ENCODE assay signal across 16 mouse cellular contexts in genomic region chr16:4168476-4168875, GRCm38 (mm10). TPM values are rescaled to one million over a fixed set of nuclear protein-coding genes. Genes with fewer than 3 reads are reported as not detected.
DNase-seq lines count a peak whose midpoint lies in the region; ATAC-seq and TF ChIP-seq lines count a peak whose summit lies in the region.
"Had no signal": no experiment of that assay in that cellular context is flagged by ENCODE, and none has a peak within 500 bp of the region (broad histone marks: within the 10 kb centered on the region; RNA-seq: fewer than 3 reads in every experiment).

No protein-coding gene starts in this region.

- peak; percentile 10 for DNase-seq in CD4-positive, CD25-positive, alpha-beta regulatory T cell, adult 2 months (ENCODE audit: low read depth, low spot score)
- DNase-seq in lung, postnatal 10 days = peak; percentile 3
- no peak for DNase-seq in lung, postnatal 14 days
- no peak for DNase-seq in neural tube, embryonic 10.5 days (ENCODE audit: extremely low spot score, low spot score)
- no peak for DNase-seq in natural killer cell, adult 2 months (ENCODE audit: low spot score in 2 of 2)
- DNase-seq: adrenal gland, postnatal 36 days; cerebellum, adult 11 months; kidney, postnatal 25 days; right cerebral cortex, postnatal 4 days had no signal

- H3K9ac ChIP-seq in intestine, postnatal 0 days (ENCODE audit: low read depth, low read length) = no peak overlapping the region
- H3K9ac ChIP-seq in intestine, embryonic 15.5 days = no peak overlapping the region
- H3K9ac ChIP-seq: forebrain, embryonic 15.5 days; hindbrain, embryonic 15.5 days; midbrain, embryonic 12.5 days had no signal

- no peak for ATAC-seq in CD4-positive, CD25-positive, alpha-beta regulatory T cell, adult 4 months
- no peak for ATAC-seq in intestine, postnatal 0 days
- ATAC-seq in intestine, embryonic 15.5 days = no peak
- ATAC-seq: forebrain, embryonic 15.5 days had no signal

- H3K27ac ChIP-seq in intestine, postnatal 0 days (ENCODE audit: low read depth, low read length) = no peak overlapping the region
- H3K27ac ChIP-seq in intestine, embryonic 15.5 days = no peak overlapping the region
- H3K27ac ChIP-seq: forebrain, embryonic 15.5 days; hindbrain, embryonic 15.5 days; limb, embryonic 10.5 days; midbrain, embryonic 12.5 days had no signal

- 94% methylated on average over 1 of the region's 1 CpGs for WGBS in intestine, postnatal 0 days
- WGBS in intestine, embryonic 15.5 days = 98% methylated on average over 1 of the region's 1 CpGs

- no peak overlapping the region for H3K4me2 ChIP-seq in intestine, postnatal 0 days (replicated peaks; ENCODE audit: low read depth)
- no peak overlapping the region for H3K4me2 ChIP-seq in intestine, embryonic 15.5 days (replicated peaks)
- H3K4me2 ChIP-seq: forebrain, embryonic 15.5 days; hindbrain, embryonic 15.5 days; midbrain, embryonic 12.5 days had no signal

- no peaks in the 10 kb centered on the region for H3K27me3 ChIP-seq in intestine, postnatal 0 days (replicated peaks; ENCODE audit: control insufficient read depth, insufficient read depth, low read length)
- no peaks in the 10 kb centered on the region for H3K27me3 ChIP-seq in intestine, embryonic 15.5 days (replicated peaks)
- H3K27me3 ChIP-seq: forebrain, embryonic 15.5 days; hindbrain, embryonic 15.5 days; midbrain, embryonic 12.5 days had no signal

- no peak overlapping the region for H3K4me3 ChIP-seq in intestine, postnatal 0 days (ENCODE audit: low read depth, low read length)
- no peak overlapping the region for H3K4me3 ChIP-seq in intestine, embryonic 15.5 days (replicated peaks)
- H3K4me3 ChIP-seq: forebrain, embryonic 15.5 days; hindbrain, embryonic 15.5 days; limb, embryonic 10.5 days; midbrain, embryonic 12.5 days had no signal

- H3K4me1 ChIP-seq in intestine, postnatal 0 days (replicated peaks; ENCODE audit: control insufficient read depth, insufficient read depth, low read length) = no peaks in the 10 kb centered on the region
- H3K4me1 ChIP-seq in intestine, embryonic 15.5 days (replicated peaks) = no peaks in the 10 kb centered on the region
- H3K4me1 ChIP-seq: forebrain, embryonic 15.5 days; hindbrain, embryonic 15.5 days; limb, embryonic 10.5 days; midbrain, embryonic 12.5 days had no signal

- peak; percentile 51 for TF ChIP-seq CTCF in intestine, postnatal 0 days (IDR thresholded peaks at IDR 0.05; ENCODE audit: low read depth)

- no peaks in the 10 kb centered on the region for H3K9me3 ChIP-seq in intestine, postnatal 0 days (ENCODE audit: control insufficient read depth)
- H3K9me3 ChIP-seq in intestine, embryonic 15.5 days = no peaks in the 10 kb centered on the region
- H3K9me3 ChIP-seq: forebrain, embryonic 15.5 days; hindbrain, embryonic 15.5 days; midbrain, embryonic 12.5 days had no signal

- H3K36me3 ChIP-seq in intestine, postnatal 0 days (ENCODE audit: control insufficient read depth, insufficient read depth) = peaks cover 12% of the 10 kb centered on the region
- peaks cover 8% of the 10 kb centered on the region for H3K36me3 ChIP-seq in intestine, embryonic 15.5 days

RNA-seq across cellular contexts. Expression of gene Crebbp, which starts 45.3 kb away (rescaled TPM):
- polyA plus RNA-seq in CD4-positive, CD25-positive, alpha-beta regulatory T cell, adult 4 months (2017; shearing (Covaris generic)) = 10 to 100 TPM; 77.5 to 84.9 TPM
- 22.7 and 33.1 TPM in 2 replicates for polyA plus RNA-seq in intestine, postnatal 0 days (2015; fragmentation: Nextera tagmentation; extraction: Ambion mirVana)
- polyA plus RNA-seq in intestine, embryonic 15.5 days (2015; fragmentation: Nextera tagmentation; extraction: Ambion mirVana) = 25.3 and 25.6 TPM in 2 replicates

Comparison
In these comparisons a context has a peak if more than half of its experiments do, and no peak if none do; other contexts are left out.
1. DNase-seq: peak in CD4-positive, CD25-positive, alpha-beta regulatory T cell, adult 2 months (single experiment) and lung, postnatal 10 days (single experiment); none in lung, postnatal 14 days (single experiment), neural tube, embryonic 10.5 days (single experiment) and natural killer cell, adult 2 months (0 of 2).